Mouse (Mus musculus) lung, embryonic 14.5 days (tissue): ENCODE data around the gene Ago4. TPM values are rescaled to one million over a fixed set of nuclear protein-coding genes. Genes with fewer than 3 reads are reported as not detected.
"Not testable (repeated sequence)": the region's sequence is repeated elsewhere in the genome, so short reads cannot be mapped to it uniquely, and the experiment has no call there.

Experiments used
- ATAC-seq: fragments of 200-750 bp; cut with Nextera tagmentation; 2 replicates; pipeline ENCODE4 v1.8.0; 2017; ENCODE audit warnings: mild to moderate bottlenecking, moderate TSS enrichment, moderate library complexity; ENCODE audit not compliant: insufficient read depth
- DNase-seq: peaks from one replicate; pipeline ENCODE4 v3.0.0-alpha.2; 2015
- H3K27ac ChIP-seq: fragments of 300-500 bp; sonication (generic); 2 replicates; pipeline ENCODE4 v1.5.1; 2014; ENCODE audit warnings: low read depth, mild to moderate bottlenecking, moderate library complexity
- H3K27me3 ChIP-seq: fragments of 300-500 bp; sonication (generic); 2 replicates; pipeline ENCODE4 v1.6.1; 2014; ENCODE audit warnings: low read length, control low read depth; ENCODE audit not compliant: insufficient read depth
- H3K36me3 ChIP-seq: fragments of 300-500 bp; sonication (generic); 2 replicates; pipeline ENCODE4 v1.6.1; 2014; ENCODE audit warnings: control low read depth; ENCODE audit not compliant: insufficient read depth
- H3K4me1 ChIP-seq: fragments of 300-500 bp; sonication (generic); 2 replicates; pipeline ENCODE4 v1.6.1; 2014; ENCODE audit warnings: antibody characterized with exemption, control low read depth; ENCODE audit not compliant: insufficient read depth
- H3K4me2 ChIP-seq: fragments of 300-500 bp; sonication (generic); 2 replicates; pipeline ENCODE4 v1.6.1; 2014; ENCODE audit warnings: mild to moderate bottlenecking
- H3K4me3 ChIP-seq: fragments of 300-500 bp; sonication (generic); 2 replicates; pipeline ENCODE4 v1.5.1; 2014; ENCODE audit warnings: low read depth, low read length
- H3K9ac ChIP-seq: fragments of 300-500 bp; sonication (generic); 2 replicates; pipeline ENCODE4 v1.6.1; 2014
- H3K9me3 ChIP-seq: fragments of 300-500 bp; sonication (generic); 2 replicates; pipeline ENCODE4 v1.6.1; 2016; ENCODE audit warnings: low read depth, low read length, control low read depth
- CTCF ChIP-seq: IDR thresholded peaks from 2 replicates; pipeline ENCODE4 v1.5.1; 2016; ENCODE audit warnings: antibody characterized with exemption, low read depth
- WGBS: fragments of 180-500 bp; shearing (Covaris S2); extraction: QIAGEN DNeasy Blood & Tissue Kit; methylation state at CpG from one replicate; pipeline ENCODE4 v1.1.7; 2014; 5-methylcytosine and 5-hydroxymethylcytosine counted together
- polyA plus RNA-seq: library from polyadenylated mRNA; unstranded; fragments of >200 nt; fragmentation: Nextera tagmentation; extraction: Ambion mirVana; gene quantifications from 2 replicates; pipeline ENCODE4 v1.2.1, GENCODE M21; 2014

Gene Ago4
- polyA plus RNA-seq, 1 experiment from 2014 or later = 3.5 TPM

DNA sequence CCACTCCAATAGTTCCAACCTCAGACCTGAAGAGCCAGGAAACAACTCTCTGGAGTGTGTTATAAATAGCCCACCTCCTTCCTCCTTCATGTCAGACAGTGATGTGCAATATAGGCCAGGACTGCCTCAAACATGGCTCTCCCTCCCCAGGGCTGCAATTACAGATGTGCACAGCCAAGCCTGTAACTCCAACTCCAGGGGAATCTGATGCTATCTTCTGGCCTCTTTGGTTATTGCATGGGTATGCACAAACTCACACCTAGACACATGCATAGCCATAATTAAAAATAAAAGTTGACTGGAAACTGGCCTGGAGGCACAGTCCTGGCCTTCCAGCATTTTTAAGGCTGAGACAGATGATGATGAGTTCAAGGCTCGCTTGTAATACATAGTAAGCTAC is 11.7 kb upstream of the Ago4 start:
- Histone ChIP-seq H3K36me3 (no peaks in the 10 kb centered on the region), H3K27me3 (no peaks in the 10 kb centered on the region), H3K9me3 (no peaks in the 10 kb centered on the region), H3K4me1 (no peaks in the 10 kb centered on the region), H3K9ac (no peak overlapping the region), H3K4me3 (no peak overlapping the region), H3K4me2 (no peak overlapping the region), H3K27ac (no peak overlapping the region)
- DNase-seq (no peak), ATAC-seq (no peak)
- TF ChIP-seq CTCF = no peak
- WGBS = 62% methylated on average over 1 of the region's 1 CpGs

GRCm38 (mm10) chr4:126542838-126543237 is 9.6 kb upstream of the Ago4 start:
- no peak for TF ChIP-seq CTCF
- Histone ChIP-seq H3K4me1 (no peaks in the 10 kb centered on the region), H3K36me3 (no peaks in the 10 kb centered on the region), H3K27ac (no peak overlapping the region), H3K9ac (no peak overlapping the region), H3K4me2 (no peak overlapping the region), H3K4me3 (no peak overlapping the region), H3K9me3 (no peaks in the 10 kb centered on the region), H3K27me3 (no peaks in the 10 kb centered on the region)
- ATAC-seq (no peak), DNase-seq (no peak)
- WGBS = 60% methylated on average over 7 of the region's 7 CpGs

DNA sequence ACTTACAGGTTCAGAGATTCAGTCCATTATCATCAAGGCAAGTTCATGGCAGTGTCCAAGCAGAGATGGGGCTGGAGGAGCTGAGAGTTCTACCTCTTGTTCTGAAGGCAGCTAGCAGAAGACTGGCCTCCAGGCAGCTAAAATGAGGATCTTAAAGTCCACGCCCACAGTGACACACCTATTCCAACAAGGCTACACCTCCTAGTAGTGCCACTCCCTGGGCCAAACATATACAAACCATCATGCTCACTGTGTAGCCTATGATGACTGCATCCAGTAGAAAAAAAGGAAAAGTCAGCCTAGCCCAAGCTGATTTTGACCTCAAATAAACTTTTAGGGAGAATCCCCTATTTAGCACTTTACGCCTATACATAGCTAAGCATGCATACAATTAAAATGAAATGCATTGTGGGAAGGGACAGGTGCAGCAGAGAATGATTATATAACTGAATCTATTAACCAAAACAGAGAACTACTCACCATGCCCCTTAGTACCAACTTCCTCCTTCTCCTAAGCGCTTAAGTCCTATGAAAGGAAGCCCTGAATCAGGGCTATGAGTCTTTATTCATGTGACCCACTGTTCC is 7.3 kb upstream of the Ago4 start:
- no peak for DNase-seq
- Histone ChIP-seq H3K36me3 (no peaks in the 10 kb centered on the region), H3K9ac (no peak overlapping the region), H3K27me3 (no peaks in the 10 kb centered on the region), H3K4me3 (no peak overlapping the region), H3K27ac (no peak overlapping the region), H3K4me2 (no peak overlapping the region), H3K4me1 (no peaks in the 10 kb centered on the region), H3K9me3 (no peaks in the 10 kb centered on the region)
- no peak for TF ChIP-seq CTCF
- ATAC-seq = no peak
- 77% methylated on average over 3 of the region's 3 CpGs for WGBS

GRCm38 (mm10) chr4:126536865-126537264 is 3.6 kb upstream of the Ago4 start:
- H3K27ac ChIP-seq = no peak overlapping the region
- WGBS = 76% methylated on average over 5 of the region's 5 CpGs
- H3K4me3 ChIP-seq = no peak overlapping the region
- H3K9ac ChIP-seq = no peak overlapping the region
- H3K4me2 ChIP-seq = no peak overlapping the region
- DNase-seq = no peak
- no peak for TF ChIP-seq CTCF
- H3K4me1 ChIP-seq = no peaks in the 10 kb centered on the region; the same call in 1 of the 2 replicates
- H3K36me3 ChIP-seq = no peaks in the 10 kb centered on the region
- H3K9me3 ChIP-seq = no peaks in the 10 kb centered on the region
- ATAC-seq = no peak
- no peaks in the 10 kb centered on the region for H3K27me3 ChIP-seq

DNA sequence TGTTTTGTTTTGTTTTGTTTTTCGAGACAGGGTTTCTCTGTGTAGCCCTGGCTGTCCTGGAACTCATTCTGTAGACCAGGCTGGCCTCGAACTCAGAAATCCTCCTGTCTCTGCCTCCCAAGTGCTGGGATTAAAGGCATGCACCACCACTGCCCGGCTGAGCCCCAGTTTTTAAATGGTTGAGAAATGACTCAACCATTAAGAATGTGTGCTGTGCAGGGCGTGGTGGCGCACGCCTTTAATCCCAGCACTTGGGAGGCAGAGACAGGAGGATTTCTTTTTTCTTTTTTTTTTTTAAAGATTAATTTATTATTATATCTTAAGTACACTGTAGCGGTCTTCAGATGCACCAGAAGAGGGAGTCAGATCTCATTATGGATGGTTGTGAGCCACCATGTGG is 2.4 kb upstream of the Ago4 start:
- not testable (repeated sequence) for H3K9ac ChIP-seq, ATAC-seq, H3K9me3 ChIP-seq, DNase-seq, H3K27ac ChIP-seq, H3K4me1 ChIP-seq, H3K36me3 ChIP-seq, H3K4me2 ChIP-seq, H3K27me3 ChIP-seq, H3K4me3 ChIP-seq
- 88% methylated on average over 7 of the region's 7 CpGs for WGBS

GRCm38 (mm10) chr4:126533729-126534070 is 428 bp upstream of the Ago4 start:
- Histone ChIP-seq H3K9me3 (no peaks in the 10 kb centered on the region), H3K4me2 (peak overlapping the region; percentile 94), H3K4me1 (no peaks in the 10 kb centered on the region; the same call in 1 of the 2 replicates), H3K27me3 (no peaks in the 10 kb centered on the region), H3K36me3 (no peaks in the 10 kb centered on the region), H3K4me3 (peak overlapping the region; percentile 93), H3K27ac (no peak overlapping the region), H3K9ac (peak overlapping the region; percentile 79)
- 6% methylated on average over 7 of the region's 7 CpGs for WGBS
- DNase-seq (no peak), ATAC-seq (peak; percentile 58; the same call in 1 of the 2 replicates)
- no peak for TF ChIP-seq CTCF

- Histone ChIP-seq H3K27ac (no peak overlapping the region), H3K9ac (peak overlapping the region; percentile 79), H3K27me3 (no peaks in the 10 kb centered on the region), H3K4me1 (no peaks in the 10 kb centered on the region; the same call in 1 of the 2 replicates), H3K9me3 (no peaks in the 10 kb centered on the region), H3K4me3 (peak overlapping the region; percentile 93), H3K36me3 (no peaks in the 10 kb centered on the region), H3K4me2 (peak overlapping the region; percentile 94)
- WGBS = 31% methylated on average over 5 of the region's 5 CpGs
- TF ChIP-seq CTCF = no peak
- DNase-seq (no peak), ATAC-seq (no peak)
Observed at GRCm38 (mm10) chr4:126532292-126532691, 980 bp downstream of the Ago4 start.

DNA sequence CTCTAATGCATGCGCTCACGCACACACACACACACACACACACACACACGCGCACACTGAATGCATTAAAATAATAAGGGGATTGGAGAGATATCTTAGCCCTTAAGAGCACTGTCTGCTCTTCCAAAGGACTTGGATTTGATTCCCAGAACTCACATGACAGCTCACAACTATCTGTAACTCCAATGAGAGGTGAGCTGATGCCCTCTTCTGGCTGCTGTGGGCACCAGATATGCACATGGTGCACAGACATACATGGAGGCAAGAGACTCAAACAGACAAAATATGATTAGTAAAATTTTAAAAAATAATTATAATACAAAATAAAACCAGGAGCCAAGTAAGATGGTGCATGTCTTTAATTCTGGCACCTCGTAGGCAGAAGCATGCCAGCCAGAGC is 6.4 kb downstream of the Ago4 start:
- Histone ChIP-seq H3K4me2 (no peak overlapping the region), H3K9me3 (no peaks in the 10 kb centered on the region), H3K9ac (no peak overlapping the region), H3K27ac (no peak overlapping the region), H3K4me3 (no peak overlapping the region), H3K27me3 (no peaks in the 10 kb centered on the region), H3K4me1 (no peaks in the 10 kb centered on the region; the same call in 1 of the 2 replicates), H3K36me3 (no peaks in the 10 kb centered on the region)
- DNase-seq = no peak
- no peak for ATAC-seq
- WGBS = 93% methylated on average over 5 of the region's 5 CpGs
- peak; percentile 27; the same call in 1 of the 2 replicates for TF ChIP-seq CTCF
